Mouse (Mus musculus): ENCODE data around the gene Cryzl1. TPM values are rescaled to one million over a fixed set of nuclear protein-coding genes. Genes with fewer than 3 reads are reported as not detected.
A peak's percentile ranks its signal among the peaks of the same experiment; 100 is the strongest.

The Cryzl1 gene
- polyA plus RNA-seq, 1 experiment: 16.7 TPM

DNA sequence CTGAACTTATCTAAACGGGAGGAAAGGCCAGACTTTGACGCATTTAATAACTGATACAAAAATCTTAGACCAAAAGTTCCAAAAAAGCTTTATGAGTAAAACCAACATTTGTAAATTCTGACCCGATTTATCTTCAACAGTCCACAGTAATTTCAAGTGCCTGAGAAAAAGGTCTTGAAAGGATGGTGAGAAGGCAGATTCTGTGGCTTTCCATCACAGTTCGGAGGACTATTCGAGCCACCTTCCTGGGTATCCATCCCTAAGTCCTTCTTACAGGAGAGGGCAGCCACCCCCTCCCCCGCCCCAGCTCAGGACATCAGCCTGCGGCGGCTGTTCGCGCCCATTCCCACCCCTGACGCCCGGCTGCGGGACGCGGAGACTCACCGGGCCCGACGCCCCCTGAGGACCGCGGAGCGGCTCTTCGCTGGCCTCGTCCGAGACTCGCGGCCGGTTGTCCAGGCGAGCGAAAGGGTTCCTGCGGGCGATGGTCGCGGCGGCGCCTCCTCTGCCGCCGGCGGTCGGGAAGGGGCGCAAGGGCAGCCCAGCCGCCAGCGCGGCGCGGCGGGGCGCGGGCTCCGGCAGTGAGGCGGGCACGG is 40.7 kb downstream of the Cryzl1 start:
- TF ChIP-seq MYOD1 (IDR thresholded peaks at IDR 0.05; ENCODE audit: control insufficient read depth, insufficient read length, low read depth) (no peak), CTCF (IDR thresholded peaks at IDR 0.05; ENCODE audit: control insufficient read depth, insufficient read depth, insufficient read length) (no peak), CEBPB (IDR thresholded peaks at IDR 0.05; ENCODE audit: low read depth) (no peak), MAX (IDR thresholded peaks at IDR 0.05) (no peak), MYOG (IDR thresholded peaks at IDR 0.05; ENCODE audit: control insufficient read depth, extremely low read depth, insufficient read length) (no peak), FOSL1 (IDR thresholded peaks at IDR 0.05; ENCODE audit: insufficient read depth, low read length, poor library complexity, severe bottlenecking) (no peak), USF1 (IDR thresholded peaks at IDR 0.05; ENCODE audit: low read depth) (no peak)
- H3K27me3 ChIP-seq (ENCODE audit: control insufficient read depth, insufficient read depth, insufficient read length): no peaks in the 10 kb centered on the region

GRCm38 (mm10) chr16:91686369-91686768 is 42.4 kb downstream of the Cryzl1 start:
- Histone ChIP-seq H3K4me3 (ENCODE audit: insufficient read depth, poor library complexity, severe bottlenecking) (no peak overlapping the region), H3K79me2 (ENCODE audit: control insufficient read depth, insufficient read depth) (peaks cover 14% of the 10 kb centered on the region), H3K27me3 (ENCODE audit: control insufficient read depth, insufficient read depth, insufficient read length) (no peaks in the 10 kb centered on the region), H3K79me3 (ENCODE audit: low read depth) (peaks cover 2% of the 10 kb centered on the region), H3ac (ENCODE audit: control insufficient read depth, insufficient read length, low read depth) (no peak overlapping the region), H3K36me3 (ENCODE audit: control insufficient read depth, insufficient read depth) (peaks cover 32% of the 10 kb centered on the region)
- TF ChIP-seq FOSL1 (IDR thresholded peaks at IDR 0.05; ENCODE audit: insufficient read depth, low read length, poor library complexity, severe bottlenecking): no peak

More for the DNA sequence above, 40.7 kb downstream of the Cryzl1 start:
- peaks cover 2% of the 10 kb centered on the region for H3K79me3 ChIP-seq (ENCODE audit: low read depth)
- H3K4me3 ChIP-seq (ENCODE audit: insufficient read depth, poor library complexity, severe bottlenecking): peak overlapping the region; percentile 68
- H3ac ChIP-seq (ENCODE audit: control insufficient read depth, insufficient read length, low read depth): peak overlapping the region; percentile 92
- peaks cover 20% of the 10 kb centered on the region for H3K36me3 ChIP-seq (ENCODE audit: control insufficient read depth, insufficient read depth)
- peaks cover 14% of the 10 kb centered on the region for H3K79me2 ChIP-seq (ENCODE audit: control insufficient read depth, insufficient read depth)

GRCm38 (mm10) chr16:91685526-91685925 is 43.2 kb downstream of the Cryzl1 start:
- peaks cover 2% of the 10 kb centered on the region for H3K79me3 ChIP-seq (ENCODE audit: low read depth)
- no peak overlapping the region for H3K4me3 ChIP-seq (ENCODE audit: insufficient read depth, poor library complexity, severe bottlenecking)
- no peak for TF ChIP-seq MYOG (IDR thresholded peaks at IDR 0.05; ENCODE audit: control insufficient read depth, extremely low read depth, insufficient read length)
- TF ChIP-seq CTCF (IDR thresholded peaks at IDR 0.05; ENCODE audit: control insufficient read depth, insufficient read depth, insufficient read length): no peak
- TF ChIP-seq MYOD1 (IDR thresholded peaks at IDR 0.05; ENCODE audit: control insufficient read depth, insufficient read length, low read depth): no peak
- no peak for TF ChIP-seq USF1 (IDR thresholded peaks at IDR 0.05; ENCODE audit: low read depth)
- TF ChIP-seq FOSL1 (IDR thresholded peaks at IDR 0.05; ENCODE audit: insufficient read depth, low read length, poor library complexity, severe bottlenecking): no peak
- no peak for TF ChIP-seq CEBPB (IDR thresholded peaks at IDR 0.05; ENCODE audit: low read depth)
- TF ChIP-seq MAX (IDR thresholded peaks at IDR 0.05): no peak
- H3ac ChIP-seq (ENCODE audit: control insufficient read depth, insufficient read length, low read depth): no peak overlapping the region
- H3K36me3 ChIP-seq (ENCODE audit: control insufficient read depth, insufficient read depth): peaks cover 38% of the 10 kb centered on the region
- no peaks in the 10 kb centered on the region for H3K27me3 ChIP-seq (ENCODE audit: control insufficient read depth, insufficient read depth, insufficient read length)
- H3K79me2 ChIP-seq (ENCODE audit: control insufficient read depth, insufficient read depth): peaks cover 14% of the 10 kb centered on the region

DNA sequence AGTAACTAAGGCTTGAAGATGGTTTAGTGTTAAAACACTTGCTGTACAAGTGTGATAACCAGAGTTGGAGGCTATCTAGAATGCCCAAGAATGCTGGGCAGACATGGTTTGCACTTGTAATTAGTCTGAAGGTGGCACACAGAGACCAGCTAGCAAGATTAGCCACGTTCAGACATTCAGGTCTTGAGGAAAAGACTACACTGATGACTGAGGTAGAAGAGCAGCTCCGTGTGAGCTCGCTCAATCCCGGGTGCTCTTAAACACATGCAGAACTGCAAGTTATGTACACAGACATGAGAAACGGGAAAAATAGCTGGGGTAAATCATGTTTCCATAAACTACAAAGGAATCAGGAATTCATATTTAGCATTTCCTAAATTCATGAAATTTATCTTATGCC is 48.1 kb downstream of the Cryzl1 start:
- Histone ChIP-seq H3K4me3 (ENCODE audit: insufficient read depth, poor library complexity, severe bottlenecking) (no peak overlapping the region), H3K79me2 (ENCODE audit: control insufficient read depth, insufficient read depth) (no peaks in the 10 kb centered on the region), H3ac (ENCODE audit: control insufficient read depth, insufficient read length, low read depth) (no peak overlapping the region), H3K27me3 (ENCODE audit: control insufficient read depth, insufficient read depth, insufficient read length) (no peaks in the 10 kb centered on the region), H3K79me3 (ENCODE audit: low read depth) (no peaks in the 10 kb centered on the region), H3K36me3 (ENCODE audit: control insufficient read depth, insufficient read depth) (peaks cover 79% of the 10 kb centered on the region)
- TF ChIP-seq CTCF (IDR thresholded peaks at IDR 0.05; ENCODE audit: control insufficient read depth, insufficient read depth, insufficient read length): no peak
- TF ChIP-seq MYOG (IDR thresholded peaks at IDR 0.05; ENCODE audit: control insufficient read depth, extremely low read depth, insufficient read length): no peak
- no peak for TF ChIP-seq USF1 (IDR thresholded peaks at IDR 0.05; ENCODE audit: low read depth)
- TF ChIP-seq MAX (IDR thresholded peaks at IDR 0.05): no peak
- no peak for TF ChIP-seq MYOD1 (IDR thresholded peaks at IDR 0.05; ENCODE audit: control insufficient read depth, insufficient read length, low read depth)
- no peak for TF ChIP-seq FOSL1 (IDR thresholded peaks at IDR 0.05; ENCODE audit: insufficient read depth, low read length, poor library complexity, severe bottlenecking)
- TF ChIP-seq CEBPB (IDR thresholded peaks at IDR 0.05; ENCODE audit: low read depth): no peak

- Histone ChIP-seq H3K36me3 (ENCODE audit: control insufficient read depth, insufficient read depth) (peaks cover 89% of the 10 kb centered on the region), H3ac (ENCODE audit: control insufficient read depth, insufficient read length, low read depth) (no peak overlapping the region)
- TF ChIP-seq MYOG (IDR thresholded peaks at IDR 0.05; ENCODE audit: control insufficient read depth, extremely low read depth, insufficient read length) (no peak), FOSL1 (IDR thresholded peaks at IDR 0.05; ENCODE audit: insufficient read depth, low read length, poor library complexity, severe bottlenecking) (no peak), MYOD1 (IDR thresholded peaks at IDR 0.05; ENCODE audit: control insufficient read depth, insufficient read length, low read depth) (no peak), USF1 (IDR thresholded peaks at IDR 0.05; ENCODE audit: low read depth) (no peak), CTCF (IDR thresholded peaks at IDR 0.05; ENCODE audit: control insufficient read depth, insufficient read depth, insufficient read length) (no peak), MAX (IDR thresholded peaks at IDR 0.05) (no peak), CEBPB (IDR thresholded peaks at IDR 0.05; ENCODE audit: low read depth) (no peak)
These were observed 50.4 kb downstream of the Cryzl1 start for GRCm38 (mm10) chr16:91678147-91678911.

More at GRCm38 (mm10) chr16:91678147-91678911, 50.4 kb downstream of the Cryzl1 start:
- peaks cover 6% of the 10 kb centered on the region for H3K79me2 ChIP-seq (ENCODE audit: control insufficient read depth, insufficient read depth)
- no peaks in the 10 kb centered on the region for H3K79me3 ChIP-seq (ENCODE audit: low read depth)
- H3K27me3 ChIP-seq (ENCODE audit: control insufficient read depth, insufficient read depth, insufficient read length): no peaks in the 10 kb centered on the region
- H3K4me3 ChIP-seq (ENCODE audit: insufficient read depth, poor library complexity, severe bottlenecking): no peak overlapping the region

All from C2C12 (cell line).